Mouse (Mus musculus) C2C12 (cell line): ENCODE results near the gene Sult6b2. TPM values are rescaled to one million over a fixed set of nuclear protein-coding genes. Genes with fewer than 3 reads are reported as not detected.

ENCODE experiments used
- H3K27me3 ChIP-seq: one replicate; pipeline ENCODE4 v1.6.1; 2011; ENCODE audit not compliant: control insufficient read depth, insufficient read depth, insufficient read length
- H3K36me3 ChIP-seq: one replicate; pipeline ENCODE4 v1.6.1; 2011; ENCODE audit not compliant: control insufficient read depth, insufficient read depth
- H3K4me3 ChIP-seq: one replicate; pipeline ENCODE4 v1.5.1; 2011; ENCODE audit warnings: mild to moderate bottlenecking, control low read depth; ENCODE audit not compliant: poor library complexity, insufficient read depth, severe bottlenecking
- H3K79me2 ChIP-seq: one replicate; pipeline ENCODE4 v1.6.1; 2011; ENCODE audit not compliant: control insufficient read depth, insufficient read depth
- H3K79me3 ChIP-seq: one replicate; pipeline ENCODE4 v1.6.1; 2011; ENCODE audit warnings: low read depth, control low read depth
- H3ac ChIP-seq: one replicate; pipeline ENCODE3; 2011; ENCODE audit warnings: low read depth; ENCODE audit not compliant: control insufficient read depth, insufficient read length
- CEBPB ChIP-seq: IDR thresholded peaks from one replicate; pipeline ENCODE4 v1.6.1; 2011; ENCODE audit warnings: low read depth, mild to moderate bottlenecking, control low read depth, moderate library complexity
- CTCF ChIP-seq: IDR thresholded peaks from one replicate; pipeline ENCODE4 v1.5.1; 2011; ENCODE audit not compliant: control insufficient read depth, insufficient read depth, insufficient read length
- FOSL1 ChIP-seq: IDR thresholded peaks from one replicate; pipeline ENCODE4 v1.8.0; 2011; ENCODE audit warnings: mild to moderate bottlenecking, low read length; ENCODE audit not compliant: poor library complexity, insufficient read depth, severe bottlenecking
- MAX ChIP-seq: IDR thresholded peaks from one replicate; pipeline ENCODE4 v1.6.1; 2011; ENCODE audit warnings: mild to moderate bottlenecking, control low read depth
- MYOD1 ChIP-seq: IDR thresholded peaks from one replicate; pipeline ENCODE4 v1.6.1; 2011; ENCODE audit warnings: low read depth; ENCODE audit not compliant: control insufficient read depth, insufficient read length
- MYOG ChIP-seq: IDR thresholded peaks from one replicate; pipeline ENCODE4 v1.6.1; 2011; ENCODE audit not compliant: control insufficient read depth, insufficient read length; ENCODE audit errors: extremely low read depth
- USF1 ChIP-seq: IDR thresholded peaks from one replicate; pipeline ENCODE4 v1.6.1; 2011; ENCODE audit warnings: low read depth, mild to moderate bottlenecking, control low read depth, moderate library complexity
- polyA plus RNA-seq: library from polyadenylated mRNA; unstranded; fragments of >200 nt; fragmentation: generic; extraction: Trizol; gene quantifications from one replicate; pipeline ENCODE4 v1.2.1, GENCODE M21; 2012; ENCODE audit warnings: missing spikeins

Sult6b2 gene
- polyA plus RNA-seq, 1 experiment, result not detected

DNA sequence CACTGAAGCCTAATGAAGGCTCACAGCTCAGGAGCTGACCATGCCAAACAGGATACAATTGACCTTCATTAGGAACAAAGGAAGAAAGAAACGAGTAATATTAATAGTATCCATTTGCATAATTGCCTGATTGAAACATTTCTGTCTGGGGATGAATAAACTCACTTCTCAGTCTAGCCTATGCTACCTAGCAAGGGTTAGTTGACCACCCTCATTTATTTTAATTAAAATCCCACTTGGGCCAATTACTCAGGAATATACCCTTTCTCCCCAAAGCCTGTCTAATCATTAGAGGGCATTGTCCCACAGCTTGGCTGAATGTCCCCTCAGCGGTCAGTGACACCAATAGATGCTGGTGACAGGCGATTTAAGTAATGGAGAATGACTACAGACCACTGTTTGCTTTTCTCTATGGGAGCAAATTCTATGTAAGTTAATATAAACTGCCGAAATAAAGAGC is 23.7 kb downstream of the Sult6b2 start:
- Histone ChIP-seq H3K79me3 (no peaks in the 10 kb centered on the region), H3K27me3 (no peaks in the 10 kb centered on the region), H3K4me3 (no peak overlapping the region), H3ac (no peak overlapping the region), H3K36me3 (no peaks in the 10 kb centered on the region), H3K79me2 (no peaks in the 10 kb centered on the region)
- TF ChIP-seq MYOD1 (no peak), FOSL1 (no peak), CTCF (no peak)

DNA sequence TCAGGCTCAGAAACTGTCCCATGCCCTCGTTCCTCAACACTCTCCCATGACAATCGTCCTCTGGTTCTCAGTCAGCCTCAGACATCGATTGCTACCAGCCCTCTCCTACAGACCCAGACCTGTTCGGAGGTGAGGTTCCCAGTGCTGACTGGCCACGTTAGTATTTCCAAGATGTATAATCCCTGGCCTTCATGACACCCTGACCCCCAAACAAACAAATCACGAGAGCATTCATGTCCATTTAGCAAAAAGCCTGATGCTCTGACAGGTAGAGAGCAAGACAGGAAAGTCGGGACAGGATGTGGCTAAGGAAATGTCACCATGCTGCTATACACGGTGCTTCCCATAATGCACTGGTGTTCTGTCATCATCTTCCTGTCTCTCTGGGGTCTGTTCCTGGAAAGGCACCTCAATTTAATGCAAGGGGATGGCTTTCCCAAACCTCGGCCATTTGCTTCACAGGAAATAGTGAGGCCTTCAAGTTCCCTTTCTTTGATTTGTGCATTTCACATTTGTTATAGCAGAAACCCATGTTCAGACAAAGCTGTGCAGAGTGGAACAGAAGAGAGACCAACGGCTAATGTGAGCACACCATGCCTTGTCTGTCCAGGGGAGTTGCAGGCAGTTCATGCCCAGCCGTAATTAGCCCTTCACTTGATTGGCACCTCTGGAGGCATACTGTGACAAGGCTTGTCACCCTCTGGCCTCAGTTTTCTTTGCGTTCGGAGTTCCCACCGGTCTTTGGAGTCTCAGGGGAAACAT is 24.3 kb downstream of the Sult6b2 start:
- no peak overlapping the region for H3ac ChIP-seq
- TF ChIP-seq CEBPB (no peak), FOSL1 (no peak), MAX (no peak), CTCF (no peak), MYOD1 (no peak), USF1 (no peak), MYOG (no peak)

GRCm38 (mm10) chr6:142779045-142779811 is 25.1 kb downstream of the Sult6b2 start:
- Histone ChIP-seq H3K79me3 (no peaks in the 10 kb centered on the region), H3K27me3 (no peaks in the 10 kb centered on the region), H3K79me2 (no peaks in the 10 kb centered on the region), H3K4me3 (no peak overlapping the region), H3K36me3 (peaks cover under 1% of the 10 kb centered on the region), H3ac (no peak overlapping the region)
- TF ChIP-seq MYOD1 (no peak), FOSL1 (no peak), USF1 (no peak), CEBPB (no peak), MYOG (no peak), CTCF (no peak)

More for the DNA sequence above, 24.3 kb downstream of the Sult6b2 start:
- no peaks in the 10 kb centered on the region for H3K79me2 ChIP-seq
- H3K79me3 ChIP-seq, result no peaks in the 10 kb centered on the region
- no peaks in the 10 kb centered on the region for H3K27me3 ChIP-seq
- no peak overlapping the region for H3K4me3 ChIP-seq
- no peaks in the 10 kb centered on the region for H3K36me3 ChIP-seq

GRCm38 (mm10) chr6:142776935-142777334 is 27.4 kb downstream of the Sult6b2 start:
- TF ChIP-seq USF1 (no peak), MAX (no peak), MYOG (no peak), CEBPB (no peak), FOSL1 (no peak), MYOD1 (no peak), CTCF (no peak)
- no peaks in the 10 kb centered on the region for H3K27me3 ChIP-seq
- H3K79me2 ChIP-seq, result no peaks in the 10 kb centered on the region
- H3K4me3 ChIP-seq, result no peak overlapping the region
- peaks cover 16% of the 10 kb centered on the region for H3K36me3 ChIP-seq
- H3ac ChIP-seq, result no peak overlapping the region
- no peaks in the 10 kb centered on the region for H3K79me3 ChIP-seq

DNA sequence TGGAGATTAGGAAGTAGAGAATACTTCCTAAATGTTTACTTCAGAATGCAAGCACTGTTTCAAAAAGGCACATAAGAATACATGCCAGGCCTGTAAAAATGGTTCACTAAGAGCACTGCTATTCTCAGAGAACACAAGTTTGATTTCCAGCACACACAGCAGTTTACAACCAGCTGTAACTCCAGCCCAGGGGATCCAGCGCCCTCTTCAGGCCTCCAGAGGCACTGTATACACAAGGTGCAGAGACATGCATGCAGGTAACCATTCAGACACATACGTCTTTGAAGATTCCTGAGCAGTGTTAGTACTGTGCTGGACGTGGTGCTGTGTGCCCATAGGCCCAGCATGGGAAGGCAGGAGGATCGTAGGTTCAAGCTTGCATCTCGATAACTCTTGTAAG is 30.7 kb downstream of the Sult6b2 start:
- Histone ChIP-seq H3K4me3 (no peak overlapping the region), H3K27me3 (no peaks in the 10 kb centered on the region), H3ac (no peak overlapping the region), H3K79me3 (no peaks in the 10 kb centered on the region), H3K36me3 (peaks cover 16% of the 10 kb centered on the region), H3K79me2 (no peaks in the 10 kb centered on the region)
- TF ChIP-seq FOSL1, result no peak
- TF ChIP-seq CEBPB, result no peak
- TF ChIP-seq CTCF, result no peak
- TF ChIP-seq USF1, result no peak
- TF ChIP-seq MYOD1, result no peak
- no peak for TF ChIP-seq MYOG
- no peak for TF ChIP-seq MAX

- H3K4me3 ChIP-seq, result no peak overlapping the region
- no peak for TF ChIP-seq USF1
- no peak for TF ChIP-seq MAX
- no peak for TF ChIP-seq CTCF
- TF ChIP-seq MYOD1, result no peak
- TF ChIP-seq CEBPB, result no peak
- no peak for TF ChIP-seq MYOG
- TF ChIP-seq FOSL1, result no peak
- no peak overlapping the region for H3ac ChIP-seq
- H3K27me3 ChIP-seq, result no peaks in the 10 kb centered on the region
- H3K79me3 ChIP-seq, result no peaks in the 10 kb centered on the region
- no peaks in the 10 kb centered on the region for H3K79me2 ChIP-seq
- peaks cover 22% of the 10 kb centered on the region for H3K36me3 ChIP-seq
These were observed 32.7 kb downstream of the Sult6b2 start for GRCm38 (mm10) chr6:142771643-142772042.
